Mouse (Mus musculus) Patski (cell line): ENCODE results near the gene Adgrl2. TPM values are rescaled to one million over a fixed set of nuclear protein-coding genes. Genes with fewer than 3 reads are reported as not detected.

Experiments used
- ATAC-seq: fragments of 100-300 bp; one replicate; pipeline ENCODE4 v1.8.0; 2021
- CTCF ChIA-PET: fragments of 350-600 bp; sonication (Branson Sonifier 250); formaldehyde crosslinking; loops from one replicate; lab custom pipeline; 2022; ENCODE audit warnings: inconsistent platforms; lab: Charles Lee
- POLR2A ChIA-PET: fragments of 350-600 bp; sonication (Branson Sonifier 250); formaldehyde crosslinking; loops from one replicate; lab custom pipeline; 2022; ENCODE audit warnings: antibody characterized with exemption, inconsistent platforms; lab: Charles Lee
- DNase-seq: peaks from one replicate; pipeline ENCODE4 v3.0.0-alpha.2; 2011; ENCODE audit warnings: low read depth, low spot score
- H3K27me3 ChIP-seq: fragments of 371-371 bp; one replicate; pipeline ENCODE4 v1.5.1; 2021
- CTCF ChIP-seq: fragments of 100-300 bp; IDR thresholded peaks from one replicate; pipeline ENCODE4 v1.5.1; 2021
- in situ Hi-C: fragments of 300-500 bp; cut with MboI; formaldehyde crosslinking; loops from 3 replicates; pipeline ENCODE4 v1.11.1; 2018; ENCODE audit warnings: low pct_unique_long_range_greater_than_20kb, mixed read lengths
- polyA plus RNA-seq: library from polyadenylated mRNA; unstranded; gene quantifications from one replicate; pipeline ENCODE4 v1.2.3, GENCODE M21; 2021

Adgrl2 gene
- polyA plus RNA-seq, 1 experiment from 2014 or later, result 107 TPM

DNA sequence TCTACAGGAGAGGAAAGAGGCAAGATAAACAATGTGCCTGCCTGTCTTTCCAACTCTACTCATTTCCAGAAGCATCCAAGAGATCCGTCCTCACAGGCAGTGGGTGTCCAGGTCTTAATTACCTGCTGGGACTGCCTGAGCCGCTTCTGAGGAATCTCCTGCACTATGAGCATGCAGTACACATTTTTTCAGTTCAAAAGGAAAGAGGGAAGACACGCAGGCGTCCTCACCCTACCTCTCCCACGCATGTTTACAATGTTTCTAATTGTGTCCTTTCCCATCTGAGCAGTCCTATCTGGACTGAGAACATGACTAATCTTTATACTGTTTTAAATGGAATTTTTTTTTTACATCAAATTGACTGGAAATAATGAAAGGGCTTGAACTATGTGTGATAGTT is 74.1 kb downstream of the Adgrl2 start:
- no peaks in the 10 kb centered on the region for H3K27me3 ChIP-seq
- TF ChIP-seq CTCF, result no peak
- ChIA-PET POLR2A (no interaction called here), CTCF (no interaction called here)
- in situ Hi-C loops, result no loop called here
- no peak for DNase-seq
- ATAC-seq, result no peak

DNA sequence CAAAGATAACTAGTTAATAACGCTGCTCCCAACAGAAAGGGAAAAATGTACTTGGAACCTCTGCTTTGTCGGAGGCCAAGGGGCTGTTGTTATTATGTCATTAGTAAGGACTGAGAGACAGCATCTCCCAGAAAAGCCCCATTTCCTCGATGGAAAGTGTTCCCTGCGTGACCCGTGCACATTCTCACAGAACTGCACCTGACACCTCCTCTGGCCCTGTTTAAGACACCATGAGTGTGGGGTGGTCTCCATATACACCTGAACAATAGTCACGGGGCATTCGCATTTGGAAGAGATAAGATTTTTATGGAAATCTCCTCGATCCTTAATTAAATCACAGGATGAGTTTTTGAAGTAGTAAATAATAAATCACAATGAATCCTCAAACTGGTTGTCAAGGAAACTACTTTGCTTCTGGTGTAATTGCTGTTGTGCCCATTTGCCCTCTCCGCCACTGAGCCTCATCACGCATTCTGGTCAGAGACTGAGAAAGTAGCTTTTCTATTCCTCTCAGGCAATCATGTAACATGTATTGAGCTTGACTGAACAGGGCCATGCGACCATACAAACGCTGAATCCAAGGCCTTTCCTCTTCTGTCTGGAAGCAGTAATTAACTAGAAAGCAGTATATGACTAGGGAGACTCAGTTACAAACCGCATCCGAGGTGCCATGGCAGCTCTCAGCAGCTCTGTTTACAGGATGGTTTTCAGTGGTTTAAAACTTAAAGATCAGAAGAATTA is 77.2 kb downstream of the Adgrl2 start:
- POLR2A ChIA-PET, result no interaction called here
- no peaks in the 10 kb centered on the region for H3K27me3 ChIP-seq
- no peak for ATAC-seq
- CTCF ChIA-PET, result interaction anchor here (0.8 to 1.2 kb wide), 2 partner anchors 10 to 73 kb away, joined by 3 to 7 read pairs; no protein-coding TSS in a partner anchor
- in situ Hi-C loops, result no loop called here
- TF ChIP-seq CTCF, result no peak
- DNase-seq, result no peak

DNA sequence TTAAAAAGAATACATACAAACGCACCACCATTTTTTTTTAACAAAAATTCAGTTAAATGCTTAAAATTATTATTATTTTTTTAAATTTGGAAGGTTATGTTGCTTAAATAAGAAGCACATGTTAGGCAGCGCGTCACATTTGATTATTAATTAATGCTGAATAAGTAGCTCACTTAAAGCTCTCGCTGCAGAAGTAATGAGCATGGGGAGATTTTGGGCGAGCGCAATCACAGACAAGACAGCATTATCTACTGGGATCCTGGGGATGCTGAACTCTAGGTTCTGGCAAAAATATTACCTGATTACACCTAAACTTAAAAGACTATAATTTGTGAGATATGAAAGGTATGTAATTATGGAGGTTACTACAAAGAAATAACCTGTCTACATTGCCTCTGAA is 77.8 kb downstream of the Adgrl2 start:
- CTCF ChIA-PET, result interaction anchor here (0.8 to 1.2 kb wide), 2 partner anchors 9 to 73 kb away, joined by 3 to 7 read pairs; no protein-coding TSS in a partner anchor
- POLR2A ChIA-PET, result no interaction called here
- DNase-seq, result no peak
- no peak for TF ChIP-seq CTCF
- ATAC-seq, result no peak
- in situ Hi-C loops, result no loop called here
- no peaks in the 10 kb centered on the region for H3K27me3 ChIP-seq

DNA sequence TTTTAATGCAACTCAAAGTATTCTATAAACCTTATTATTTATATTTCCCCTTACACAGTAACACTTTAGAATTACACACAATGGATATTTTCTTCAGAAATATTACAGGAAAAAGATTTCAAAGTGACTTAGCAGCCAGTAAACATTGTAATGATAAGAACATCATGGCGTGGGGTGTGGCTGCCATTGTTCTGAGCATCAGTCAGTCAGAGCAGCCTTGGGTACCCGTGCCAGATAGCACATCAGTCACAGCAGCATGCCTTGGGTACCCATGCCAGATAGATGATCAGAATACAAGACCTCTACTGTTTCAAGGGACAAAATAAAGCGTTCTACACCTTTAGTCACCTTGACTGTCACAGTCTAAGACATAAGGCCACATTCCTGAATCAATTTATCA is 82.5 kb downstream of the Adgrl2 start:
- ChIA-PET POLR2A (interaction anchor here (1.2 kb wide), 1 partner anchor 13 kb away, joined by 3 read pairs; no protein-coding TSS in a partner anchor), CTCF (interaction anchor here (1.2 kb wide), 1 partner anchor 10 kb away, joined by 5 read pairs; no protein-coding TSS in a partner anchor)
- no peaks in the 10 kb centered on the region for H3K27me3 ChIP-seq
- in situ Hi-C loops, result no loop called here
- no peak for TF ChIP-seq CTCF
- no peak for ATAC-seq
- no peak for DNase-seq

DNA sequence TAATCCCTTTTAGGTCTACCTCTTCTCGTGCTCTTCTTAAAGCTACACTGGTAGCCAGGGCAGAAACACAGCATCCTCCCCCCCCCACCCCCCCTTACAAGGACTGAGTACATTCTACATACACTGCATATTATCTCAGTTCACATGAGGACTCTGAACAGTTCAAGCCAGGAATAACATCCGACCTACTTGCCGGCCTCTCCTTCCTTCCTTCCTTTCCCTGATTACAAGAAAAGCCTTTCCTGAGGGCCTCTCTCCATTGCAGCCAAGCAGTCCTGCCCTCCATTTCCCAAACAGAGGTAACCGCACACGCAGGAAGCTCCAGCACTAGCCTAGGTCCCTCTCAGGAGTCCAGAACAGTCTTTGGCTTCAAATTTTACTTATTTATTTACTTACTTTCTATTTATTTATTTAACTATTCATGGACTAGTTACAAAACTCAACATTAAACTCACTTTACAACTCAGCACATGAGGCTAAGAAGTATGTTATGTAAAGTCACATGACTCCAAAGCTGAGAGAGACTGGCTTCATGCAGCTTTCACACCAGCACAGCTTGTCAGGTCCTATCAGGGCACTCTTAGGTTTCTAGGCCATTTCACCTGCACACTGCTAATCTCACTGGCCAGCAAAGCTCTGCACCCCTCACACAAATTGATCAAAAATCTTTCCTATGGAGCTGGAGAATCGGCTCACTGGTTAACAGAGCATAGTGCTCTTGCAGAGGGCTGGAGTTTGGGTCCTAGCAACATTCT is 83.2 kb downstream of the Adgrl2 start:
- ChIA-PET POLR2A (interaction anchor here (1.2 kb wide), 1 partner anchor 12 kb away, joined by 3 read pairs; no protein-coding TSS in a partner anchor), CTCF (interaction anchor here (1.2 to 1.4 kb wide), 2 partner anchors 11 to 18 kb away, joined by 3 to 5 read pairs; no protein-coding TSS in a partner anchor)
- DNase-seq (no peak), ATAC-seq (no peak)
- in situ Hi-C loops, result no loop called here
- TF ChIP-seq CTCF, result no peak
- H3K27me3 ChIP-seq, result no peaks in the 10 kb centered on the region

DNA sequence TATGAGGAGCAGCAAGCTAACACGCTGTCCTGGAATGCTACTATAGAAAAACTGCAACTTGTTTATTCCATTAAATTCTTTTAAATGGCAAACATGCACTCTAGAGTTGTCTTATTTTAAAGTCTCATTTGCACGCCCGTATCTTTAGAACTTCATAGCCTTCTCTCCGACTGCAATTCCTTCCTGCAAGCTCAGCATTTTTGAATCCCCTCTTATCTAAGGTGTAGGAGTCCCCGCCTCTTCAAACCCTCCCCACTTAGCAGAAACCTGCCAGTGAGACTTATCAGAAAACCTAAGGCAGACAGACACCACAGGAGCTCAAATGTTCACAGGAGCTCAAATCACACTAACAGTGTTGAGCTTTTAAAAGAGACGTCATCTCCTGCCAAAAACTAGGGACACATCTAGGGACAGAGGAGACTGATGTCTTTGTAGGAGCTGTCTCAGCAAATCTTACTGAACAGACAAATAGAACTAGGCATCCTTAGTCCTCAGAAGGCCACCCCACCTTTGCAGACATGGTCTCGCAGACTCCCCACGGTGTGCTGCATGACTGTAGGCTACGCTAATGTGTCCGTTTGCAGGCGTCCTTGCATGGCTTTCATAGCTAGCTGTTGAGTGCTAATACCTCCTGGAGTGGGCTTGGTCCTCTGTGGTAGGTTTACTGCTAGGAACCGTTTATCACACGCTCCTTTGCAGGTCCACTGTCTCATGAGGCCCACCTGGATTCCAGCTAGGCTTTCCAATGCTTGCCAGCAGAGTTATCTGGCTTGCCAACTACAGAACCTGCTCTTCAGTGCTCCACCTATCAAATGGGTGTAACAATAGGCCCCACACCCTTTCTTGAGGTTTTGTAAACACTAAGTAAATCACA is 84.2 kb downstream of the Adgrl2 start:
- ATAC-seq, result no peak
- H3K27me3 ChIP-seq, result no peaks in the 10 kb centered on the region
- DNase-seq, result no peak
- no peak for TF ChIP-seq CTCF
- CTCF ChIA-PET, result interaction anchor here (1.0 to 2.5 kb wide), 4 partner anchors 10 to 30 kb away, joined by 3 to 8 read pairs (median 4); no protein-coding TSS in a partner anchor
- POLR2A ChIA-PET, result no interaction called here
- in situ Hi-C loops, result no loop called here

DNA sequence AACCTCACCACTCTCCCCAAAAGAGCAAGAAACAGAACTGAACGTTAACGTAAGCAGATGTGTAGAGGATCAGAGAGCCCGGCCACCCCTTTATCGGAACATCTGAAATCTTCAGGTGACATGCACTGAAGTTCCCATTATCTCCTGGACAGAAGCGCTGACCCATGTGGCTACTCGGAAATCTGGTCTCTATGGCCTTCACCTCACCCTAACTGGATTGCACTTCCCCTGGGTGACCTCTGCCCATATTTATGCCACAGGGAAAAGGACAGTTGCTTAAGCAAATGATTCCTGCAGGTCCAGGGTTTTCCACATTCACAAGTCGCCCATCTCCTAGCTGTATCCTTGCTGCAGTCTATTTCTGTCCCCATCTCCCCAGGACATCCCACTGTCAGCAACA is 84.9 kb downstream of the Adgrl2 start:
- no peak for TF ChIP-seq CTCF
- in situ Hi-C loops, result no loop called here
- no peaks in the 10 kb centered on the region for H3K27me3 ChIP-seq
- ChIA-PET CTCF (interaction anchor here (1.0 to 2.5 kb wide), 4 partner anchors 9 to 30 kb away, joined by 3 to 8 read pairs (median 4); no protein-coding TSS in a partner anchor), POLR2A (interaction anchor here (0.7 kb wide), 1 partner anchor 12 kb away, joined by 3 read pairs; no protein-coding TSS in a partner anchor)
- no peak for DNase-seq
- no peak for ATAC-seq

DNA sequence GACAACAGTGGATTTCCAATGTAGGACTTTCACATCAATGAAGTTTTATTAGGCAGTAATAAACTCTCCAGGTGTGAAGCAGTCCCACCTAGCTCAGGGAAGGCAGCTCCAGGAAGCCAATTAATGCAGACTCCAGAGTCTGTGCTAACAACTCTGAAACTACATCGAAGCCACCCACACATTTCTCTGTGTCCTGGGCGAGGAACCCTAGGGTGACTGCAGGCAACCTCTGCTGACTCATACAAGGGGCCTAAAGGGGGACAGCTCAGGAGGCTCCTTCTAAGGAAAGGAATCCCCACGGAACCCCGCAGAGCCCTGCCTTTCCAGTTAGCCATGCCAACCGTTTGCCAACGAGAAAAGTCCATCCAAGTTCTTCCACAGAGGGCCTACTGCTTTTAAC is 90.5 kb downstream of the Adgrl2 start:
- CTCF ChIA-PET, result no interaction called here
- H3K27me3 ChIP-seq, result no peaks in the 10 kb centered on the region
- DNase-seq (no peak), ATAC-seq (no peak)
- in situ Hi-C loops, result no loop called here
- TF ChIP-seq CTCF, result no peak
- POLR2A ChIA-PET, result no interaction called here

DNA sequence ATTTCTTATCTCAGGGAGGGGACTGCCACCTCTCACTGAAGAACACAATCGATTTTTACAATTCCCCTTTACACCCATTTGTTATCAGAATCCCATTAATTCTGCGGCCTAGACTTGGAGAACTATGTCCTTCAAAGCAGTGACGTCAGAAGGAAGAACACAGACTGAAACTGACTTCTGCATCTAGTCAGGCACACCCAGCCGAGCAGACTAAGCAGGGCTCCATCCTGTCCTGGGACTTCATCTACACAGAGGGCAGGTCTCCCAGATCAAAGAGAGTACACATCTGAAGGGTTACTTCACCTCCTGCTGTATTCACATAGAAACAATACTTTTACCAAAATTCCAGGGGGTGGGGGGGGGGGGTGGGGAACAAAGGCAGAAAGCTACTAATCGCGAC is 90.9 kb downstream of the Adgrl2 start:
- ChIA-PET POLR2A (no interaction called here), CTCF (interaction anchor here (1.9 kb wide), 1 partner anchor 11 kb away, joined by 8 read pairs; no protein-coding TSS in a partner anchor)
- in situ Hi-C loops, result no loop called here
- DNase-seq (no peak), ATAC-seq (no peak)
- no peaks in the 10 kb centered on the region for H3K27me3 ChIP-seq
- TF ChIP-seq CTCF, result no peak
